Mouse (Mus musculus): ENCODE measurements at regions not wholly inside any gene's neighbourhood (a gene's known extent, or its start where the extent isn't known, plus 50 kb on each side); places are given as distances from the start of the nearest gene placed in this dataset.

GRCm38 (mm10) chr14:45056291-45056690 lies 68.3 kb downstream of the Ptger2 start:
- no peak for DNase-seq

GRCm38 (mm10) chr14:45061681-45062080 lies 73.7 kb downstream of the Ptger2 start:
- DNase-seq, result no peak

- DNase-seq, result no peak
Measured at GRCm38 (mm10) chr14:45064498-45064897, 76.5 kb downstream of the Ptger2 start.

GRCm38 (mm10) chr14:45069598-45070212 lies 81.7 kb downstream of the Ptger2 start:
- no peak for DNase-seq

GRCm38 (mm10) chr14:45074902-45075488 lies 87.0 kb downstream of the Ptger2 start:
- peak; percentile 4 for DNase-seq

- no peak for DNase-seq
Measured at GRCm38 (mm10) chr14:45077216-45077615, 89.2 kb downstream of the Ptger2 start.

GRCm38 (mm10) chr14:45079793-45080192 lies 91.8 kb downstream of the Ptger2 start:
- no peak for DNase-seq

- DNase-seq, result no peak
Measured at GRCm38 (mm10) chr14:45080231-45080630, 92.2 kb downstream of the Ptger2 start.

- no peak for DNase-seq
Measured at GRCm38 (mm10) chr14:45083058-45083457, 95.1 kb downstream of the Ptger2 start.
